In the genomic region with DNA sequence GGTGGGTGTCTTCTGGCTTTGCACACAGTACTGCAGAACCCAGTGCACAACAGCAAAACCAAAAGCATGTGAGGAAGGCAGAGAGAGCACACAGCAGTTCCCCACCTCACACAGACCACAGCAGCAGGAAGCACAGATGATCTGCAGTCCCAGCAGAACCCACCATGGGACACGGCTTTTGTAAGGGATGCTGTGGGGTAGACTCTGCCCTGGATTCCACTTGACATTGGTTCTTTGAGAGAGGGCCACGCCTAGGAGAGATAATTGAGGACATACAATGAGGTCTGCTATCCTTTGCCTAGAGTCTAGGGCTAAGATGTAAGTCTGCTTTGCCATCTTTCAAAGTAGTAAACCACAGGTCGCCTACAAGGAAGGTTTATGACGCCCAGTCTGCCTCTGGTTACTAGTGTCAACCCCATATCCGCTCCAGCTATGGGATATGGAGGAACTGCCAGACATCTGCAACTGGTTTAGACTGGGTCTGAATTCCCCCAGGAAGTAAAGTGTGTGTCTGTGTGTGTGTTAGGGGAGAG, we compare ENCODE assay signal across 13 mouse cellular contexts.
DNase-seq lines count a peak whose midpoint lies in the region; ATAC-seq and TF ChIP-seq lines count a peak whose summit lies in the region.
"Had no signal": no experiment of that assay in that cellular context is flagged by ENCODE, and none has a peak within 500 bp of the region (broad histone marks: within the 10 kb centered on the region; RNA-seq: fewer than 3 reads in every experiment).

No protein-coding gene starts in this region.

- H3K4me3 ChIP-seq in kidney, postnatal 0 days (replicated peaks; ENCODE audit: low read depth, low read length) = no peak overlapping the region
- H3K4me3 ChIP-seq in embryonic fibroblast, embryonic 13.5 days (ENCODE audit: insufficient read depth, low read length) = no peak overlapping the region
- no peak overlapping the region for H3K4me3 ChIP-seq in hindbrain, embryonic 12.5 days
- no peak overlapping the region for H3K4me3 ChIP-seq in hindbrain, postnatal 0 days (ENCODE audit: low read length)
- H3K4me3 ChIP-seq: heart, embryonic 10.5 days had no signal

- no peak overlapping the region for H3K9ac ChIP-seq in kidney, postnatal 0 days (ENCODE audit: low read depth, low read length)
- no peak overlapping the region for H3K9ac ChIP-seq in hindbrain, embryonic 12.5 days
- H3K9ac ChIP-seq in hindbrain, postnatal 0 days (replicated peaks; ENCODE audit: low read length) = no peak overlapping the region

- no peaks in the 10 kb centered on the region for H3K27me3 ChIP-seq in kidney, postnatal 0 days (ENCODE audit: insufficient read depth, low read length)
- H3K27me3 ChIP-seq in hindbrain, embryonic 12.5 days = no peaks in the 10 kb centered on the region
- no peaks in the 10 kb centered on the region for H3K27me3 ChIP-seq in hindbrain, postnatal 0 days (ENCODE audit: insufficient read depth, low read length)

- ATAC-seq in kidney, postnatal 0 days (replicated peaks; ENCODE audit: low FRiP score, low read depth) = no peak
- peak; percentile 61 for ATAC-seq in megakaryocyte progenitor cell, adult 5-6 weeks (replicated peaks; ENCODE audit: poor library complexity)
- no peak for ATAC-seq in hindbrain, embryonic 12.5 days (ENCODE audit: low FRiP score)
- no peak for ATAC-seq in hindbrain, postnatal 0 days
- ATAC-seq: forebrain, embryonic 14.5 days; hindbrain, embryonic 16.5 days had no signal

- no peak overlapping the region for H3K4me2 ChIP-seq in kidney, postnatal 0 days (ENCODE audit: low read length)
- H3K4me2 ChIP-seq in hindbrain, embryonic 12.5 days (replicated peaks) = no peak overlapping the region
- no peak overlapping the region for H3K4me2 ChIP-seq in hindbrain, postnatal 0 days (ENCODE audit: low read depth, low read length)

- H3K9me3 ChIP-seq in kidney, postnatal 0 days (replicated peaks; ENCODE audit: low read length) = no peaks in the 10 kb centered on the region
- no peaks in the 10 kb centered on the region for H3K9me3 ChIP-seq in hindbrain, embryonic 12.5 days (replicated peaks)
- no peaks in the 10 kb centered on the region for H3K9me3 ChIP-seq in hindbrain, postnatal 0 days (ENCODE audit: low read length)
- H3K9me3 ChIP-seq: heart, embryonic 10.5 days had no signal

- 53% methylated on average over 5 of the region's 5 CpGs for WGBS in kidney, postnatal 0 days
- 70% methylated on average over 5 of the region's 5 CpGs for WGBS in hindbrain, embryonic 12.5 days
- WGBS in hindbrain, postnatal 0 days = 83% methylated on average over 5 of the region's 5 CpGs

- no peaks in the 10 kb centered on the region for H3K4me1 ChIP-seq in kidney, postnatal 0 days (replicated peaks; ENCODE audit: insufficient read depth, low read length)
- peaks cover 10% of the 10 kb centered on the region; the same call in 1 of the 2 replicates for H3K4me1 ChIP-seq in embryonic fibroblast, embryonic 13.5 days (ENCODE audit: control insufficient read depth, insufficient read depth, low read length)
- H3K4me1 ChIP-seq in hindbrain, embryonic 12.5 days = no peaks in the 10 kb centered on the region
- H3K4me1 ChIP-seq in hindbrain, postnatal 0 days (ENCODE audit: insufficient read depth, low read length) = no peaks in the 10 kb centered on the region
- H3K4me1 ChIP-seq: heart, embryonic 10.5 days had no signal

- no peak for TF ChIP-seq POLR2A in embryonic fibroblast, embryonic 13.5 days (IDR thresholded peaks at IDR 0.05; ENCODE audit: low read depth, low read length)

- peak; percentile 23 for DNase-seq in kidney, postnatal 0 days (ENCODE audit: low spot score)
- DNase-seq in kidney, postnatal 4 days = no peak
- DNase-seq in thymus, postnatal 25 days = peak; percentile 72
- no peak for DNase-seq in ovary, postnatal 14 days (ENCODE audit: low spot score)
- no peak for DNase-seq in hindbrain, postnatal 0 days (ENCODE audit: low spot score)
- DNase-seq: cerebellum, adult 18-20 months; lung, adult 2 months had no signal

- H3K27ac ChIP-seq in kidney, postnatal 0 days = no peak overlapping the region
- 0 out of 2 replicates have a peak overlapping the region, but pooled peaks have one; percentile 19 for H3K27ac ChIP-seq in embryonic fibroblast, embryonic 13.5 days (ENCODE audit: insufficient read depth, low read length)
- H3K27ac ChIP-seq in hindbrain, embryonic 12.5 days = no peak overlapping the region
- no peak overlapping the region for H3K27ac ChIP-seq in hindbrain, postnatal 0 days
- H3K27ac ChIP-seq: heart, embryonic 10.5 days had no signal

- no peak for TF ChIP-seq CTCF in kidney, postnatal 0 days (IDR thresholded peaks at IDR 0.05; ENCODE audit: low read depth)
- TF ChIP-seq CTCF in embryonic fibroblast, embryonic 13.5 days (IDR thresholded peaks at IDR 0.05; ENCODE audit: borderline replicate concordance, insufficient read depth, low read length) = no peak
- TF ChIP-seq CTCF in hindbrain, postnatal 0 days (IDR thresholded peaks at IDR 0.05; ENCODE audit: low read depth) = no peak

- no peaks in the 10 kb centered on the region for H3K36me3 ChIP-seq in kidney, postnatal 0 days (ENCODE audit: insufficient read depth, low read length)
- no peaks in the 10 kb centered on the region for H3K36me3 ChIP-seq in hindbrain, embryonic 12.5 days
- no peaks in the 10 kb centered on the region for H3K36me3 ChIP-seq in hindbrain, postnatal 0 days (ENCODE audit: insufficient read depth, low read length)
- H3K36me3 ChIP-seq: heart, embryonic 10.5 days had no signal

Comparison
In these comparisons a context has a peak if more than half of its experiments do, and no peak if none do; other contexts are left out.
1. DNase-seq: peak in kidney, postnatal 0 days (single experiment) and thymus, postnatal 25 days (single experiment); none in kidney, postnatal 4 days (0 of 2), ovary, postnatal 14 days (single experiment) and hindbrain, postnatal 0 days (single experiment).